Mouse (Mus musculus) CH12.LX (cell line): ENCODE data around the gene Zfp617. TPM values are rescaled to one million over a fixed set of nuclear protein-coding genes. Genes with fewer than 3 reads are reported as not detected.

Experiments
- DNase-seq: peaks from one replicate; pipeline ENCODE4 v3.0.0-alpha.2; 2013; ENCODE audit errors: extremely low read depth
- H3K27ac ChIP-seq: 2 replicates; pipeline ENCODE4 v1.5.1; 2012; ENCODE audit warnings: low read depth, mild to moderate bottlenecking, control low read depth, moderate library complexity; ENCODE audit not compliant: insufficient read depth
- H3K27me3 ChIP-seq: replicated peaks from 2 replicates; pipeline ENCODE3; 2012; ENCODE audit warnings: inconsistent platforms
- H3K36me3 ChIP-seq, 2 experiments: replicated peaks in 1 of 2; 2 replicates each; pipeline versions ENCODE3 to v1.6.1; 2012; ENCODE audit warnings: inconsistent platforms in 1 of 2, low read length in 1 of 2, mild to moderate bottlenecking in 1 of 2, mixed read lengths in 1 of 2, moderate library complexity in 1 of 2; ENCODE audit not compliant: control insufficient read depth in 1 of 2, insufficient read depth in 1 of 2
- H3K4me1 ChIP-seq, 2 experiments: 2 replicates each; pipeline ENCODE4 v1.6.1; 2012; ENCODE audit warnings: inconsistent platforms in 1 of 2, moderate library complexity in 1 of 2; ENCODE audit not compliant: insufficient read depth in 2 of 2, control insufficient read depth in 1 of 2
- H3K4me2 ChIP-seq: 2 replicates; pipeline ENCODE4 v1.6.1; 2012; ENCODE audit warnings: low read depth, mild to moderate bottlenecking, control low read depth; ENCODE audit not compliant: poor library complexity, insufficient read depth, severe bottlenecking
- H3K4me3 ChIP-seq, 3 experiments: fragments of 150-350 bp in 1 of 3; sonication (generic) in 1 of 3; replicated peaks in 1 of 3; 2 replicates each; pipeline versions ENCODE3 to v1.5.1; 2011 to 2012; ENCODE audit warnings: low read depth in 2 of 3, low read length in 2 of 3, mild to moderate bottlenecking in 2 of 3, moderate library complexity in 2 of 3, control low read depth in 1 of 3, improper control_type of control experiment in 1 of 3, inconsistent platforms in 1 of 3, mixed read lengths in 1 of 3; ENCODE audit not compliant: poor library complexity in 1 of 3
- H3K79me2 ChIP-seq: replicated peaks from 2 replicates; pipeline ENCODE4 v1.6.1; 2012; ENCODE audit warnings: mild to moderate bottlenecking, moderate library complexity; ENCODE audit not compliant: control insufficient read depth, poor library complexity, insufficient read depth, severe bottlenecking; ENCODE audit errors: extremely low read depth
- H3K9ac ChIP-seq: 2 replicates; pipeline ENCODE4 v1.6.1; 2012; ENCODE audit warnings: low read depth, mild to moderate bottlenecking, control low read depth, moderate library complexity; ENCODE audit not compliant: insufficient read depth
- H3K9me3 ChIP-seq: replicated peaks from 2 replicates; pipeline ENCODE3; 2012; ENCODE audit warnings: low read length, inconsistent platforms, mixed read lengths
- BHLHE40 ChIP-seq: IDR thresholded peaks from 2 replicates; pipeline ENCODE4 v1.6.1; 2011; ENCODE audit warnings: mild to moderate bottlenecking, low read depth, low read length, improper control_type of control experiment
- CHD1 ChIP-seq: IDR thresholded peaks from 2 replicates; pipeline ENCODE4 v1.6.1; 2012; ENCODE audit warnings: low read depth, low read length, improper control_type of control experiment, inconsistent platforms
- CHD2 ChIP-seq: IDR thresholded peaks from 2 replicates; pipeline ENCODE4 v1.6.1; 2011; ENCODE audit warnings: low read length, improper control_type of control experiment
- CTCF ChIP-seq, 2 experiments: IDR thresholded peaks in 1 of 2; conservative IDR thresholded peaks in 1 of 2; 2 replicates each; pipeline ENCODE4 v1.5.1; 2011 to 2012; ENCODE audit warnings: low read depth in 2 of 2, low read length in 2 of 2, improper control_type of control experiment in 1 of 2, inconsistent platforms in 1 of 2, mild to moderate bottlenecking in 1 of 2, moderate library complexity in 1 of 2
- E2F4 ChIP-seq: IDR thresholded peaks from 2 replicates; pipeline ENCODE4 v1.6.1; 2011; ENCODE audit warnings: low read depth, low read length, improper control_type of control experiment; ENCODE audit not compliant: insufficient replicate concordance
- ELF1 ChIP-seq: IDR thresholded peaks from 2 replicates; pipeline ENCODE4 v1.6.1; 2014; ENCODE audit warnings: low read depth, mild to moderate bottlenecking, inconsistent platforms, low read length, improper control_type of control experiment
- EP300 ChIP-seq: IDR thresholded peaks from 2 replicates; pipeline ENCODE4 v1.6.1; 2011; ENCODE audit warnings: low read length, improper control_type of control experiment
- ETS1 ChIP-seq: conservative IDR thresholded peaks from 2 replicates; pipeline ENCODE4 v1.6.1; 2012; ENCODE audit warnings: low read depth, mild to moderate bottlenecking, inconsistent platforms, low read length, improper control_type of control experiment, moderate library complexity
- GABPA ChIP-seq: IDR thresholded peaks from 2 replicates; pipeline ENCODE4 v1.6.1; 2012; ENCODE audit warnings: low read depth, low read length, improper control_type of control experiment, inconsistent platforms; ENCODE audit not compliant: insufficient replicate concordance
- HCFC1 ChIP-seq: IDR thresholded peaks from 2 replicates; pipeline ENCODE4 v1.6.1; 2012; ENCODE audit warnings: low read depth, mild to moderate bottlenecking, inconsistent platforms, low read length, improper control_type of control experiment
- IRF4 ChIP-seq: IDR thresholded peaks from 2 replicates; pipeline ENCODE4 v1.6.1; 2014; ENCODE audit warnings: low read depth, mild to moderate bottlenecking, inconsistent platforms, low read length, improper control_type of control experiment
- JUN ChIP-seq: IDR thresholded peaks from 2 replicates; pipeline ENCODE4 v1.6.1; 2011; ENCODE audit warnings: low read depth, mild to moderate bottlenecking, low read length, improper control_type of control experiment, moderate library complexity; ENCODE audit not compliant: insufficient read depth
- JUND ChIP-seq: conservative IDR thresholded peaks from 2 replicates; pipeline ENCODE4 v1.6.1; 2011; ENCODE audit warnings: low read depth, low read length, improper control_type of control experiment
- KAT2A ChIP-seq: IDR thresholded peaks from 2 replicates; pipeline ENCODE4 v1.6.1; 2012; ENCODE audit warnings: low read length, improper control_type of control experiment, inconsistent platforms; ENCODE audit not compliant: insufficient replicate concordance
- MAFK ChIP-seq: IDR thresholded peaks from 2 replicates; pipeline ENCODE4 v1.6.1; 2011; ENCODE audit warnings: low read length, improper control_type of control experiment; ENCODE audit not compliant: insufficient replicate concordance
- MAX ChIP-seq: IDR thresholded peaks from 2 replicates; pipeline ENCODE4 v1.6.1; 2011; ENCODE audit warnings: low read length, improper control_type of control experiment
- MAZ ChIP-seq: IDR thresholded peaks from 2 replicates; pipeline ENCODE4 v1.6.1; 2012; ENCODE audit warnings: low read depth, mild to moderate bottlenecking, inconsistent platforms, low read length, improper control_type of control experiment, moderate library complexity
- MEF2A ChIP-seq: IDR thresholded peaks from 2 replicates; pipeline ENCODE4 v1.6.1; 2014; ENCODE audit warnings: low read depth, mild to moderate bottlenecking, inconsistent platforms, low read length, improper control_type of control experiment, borderline replicate concordance
- MXI1 ChIP-seq: IDR thresholded peaks from 2 replicates; pipeline ENCODE4 v1.6.1; 2011; ENCODE audit warnings: mild to moderate bottlenecking, low read depth, low read length, improper control_type of control experiment
- MYC ChIP-seq: IDR thresholded peaks from 2 replicates; pipeline ENCODE4 v1.6.1; 2011; ENCODE audit warnings: low read depth, mild to moderate bottlenecking, improper control_type of control experiment, low read length
- NELFE ChIP-seq: IDR thresholded peaks from 2 replicates; pipeline ENCODE4 v1.6.1; 2011; ENCODE audit warnings: low read depth, low read length, improper control_type of control experiment
- NRF1 ChIP-seq: IDR thresholded peaks from 2 replicates; pipeline ENCODE4 v1.6.1; 2014; ENCODE audit warnings: low read depth, mild to moderate bottlenecking, inconsistent platforms, low read length, improper control_type of control experiment, moderate library complexity
- PAX5 ChIP-seq: IDR thresholded peaks from 2 replicates; pipeline ENCODE4 v1.6.1; 2012; ENCODE audit warnings: low read length, inconsistent platforms, mixed read lengths
- POLR2A ChIP-seq: IDR thresholded peaks from 2 replicates; pipeline ENCODE4 v1.6.1; 2011; ENCODE audit warnings: low read depth, mild to moderate bottlenecking, improper control_type of control experiment, low read length
- POLR2AphosphoS2 ChIP-seq: IDR thresholded peaks from 2 replicates; pipeline ENCODE4 v1.6.1; 2011; ENCODE audit warnings: low read depth, low read length, improper control_type of control experiment
- RAD21 ChIP-seq: IDR thresholded peaks from 2 replicates; pipeline ENCODE4 v1.6.1; 2011; ENCODE audit warnings: low read depth, mild to moderate bottlenecking, low read length, improper control_type of control experiment, moderate library complexity
- RCOR1 ChIP-seq: conservative IDR thresholded peaks from 2 replicates; pipeline ENCODE4 v1.6.1; 2012; ENCODE audit warnings: low read depth, mild to moderate bottlenecking, inconsistent platforms, low read length, improper control_type of control experiment
- SIN3A ChIP-seq: IDR thresholded peaks from 2 replicates; pipeline ENCODE4 v1.6.1; 2012; ENCODE audit warnings: low read length, improper control_type of control experiment, inconsistent platforms
- SMC3 ChIP-seq: IDR thresholded peaks from 2 replicates; pipeline ENCODE4 v1.6.1; 2011; ENCODE audit warnings: low read depth, low read length, improper control_type of control experiment
- TBP ChIP-seq: conservative IDR thresholded peaks from 2 replicates; pipeline ENCODE4 v1.6.1; 2011; ENCODE audit warnings: low read depth, low read length, improper control_type of control experiment
- TCF12 ChIP-seq: IDR thresholded peaks from 2 replicates; pipeline ENCODE4 v1.6.1; 2014; ENCODE audit warnings: low read depth, mild to moderate bottlenecking, inconsistent platforms, low read length, improper control_type of control experiment
- UBTF ChIP-seq: IDR thresholded peaks from 2 replicates; pipeline ENCODE4 v1.6.1; 2012; ENCODE audit warnings: low read depth, mild to moderate bottlenecking, inconsistent platforms, low read length, improper control_type of control experiment, moderate library complexity
- USF1 ChIP-seq: IDR thresholded peaks from 2 replicates; pipeline ENCODE4 v1.6.1; 2014; ENCODE audit warnings: low read depth, mild to moderate bottlenecking, inconsistent platforms, low read length, improper control_type of control experiment
- USF2 ChIP-seq: conservative IDR thresholded peaks from 2 replicates; pipeline ENCODE4 v1.6.1; 2011; ENCODE audit warnings: low read depth, low read length, improper control_type of control experiment
- ZC3H11A ChIP-seq: IDR thresholded peaks from 2 replicates; pipeline ENCODE4 v1.6.1; 2012; ENCODE audit warnings: low read depth, mild to moderate bottlenecking, inconsistent platforms, low read length, improper control_type of control experiment
- ZKSCAN1 ChIP-seq: IDR thresholded peaks from 2 replicates; pipeline ENCODE4 v1.6.1; 2012; ENCODE audit warnings: low read depth, inconsistent platforms, low read length, improper control_type of control experiment, borderline replicate concordance
- ZMIZ1 ChIP-seq: IDR thresholded peaks from 2 replicates; pipeline ENCODE4 v1.6.1; 2012; ENCODE audit warnings: low read depth, mild to moderate bottlenecking, inconsistent platforms, low read length, improper control_type of control experiment
- ZNF384 ChIP-seq: IDR thresholded peaks from 2 replicates; pipeline ENCODE4 v1.6.1; 2012; ENCODE audit warnings: low read depth, low read length, improper control_type of control experiment, inconsistent platforms
- dilution Hi-C: fragments of 300-500 bp; cut with MboI; formaldehyde crosslinking; loops from 2 replicates; pipeline ENCODE4 v1.14.3; 2020; ENCODE audit warnings: low sequenced_read_pairs; ENCODE audit not compliant: extremely low pct_unique_long_range_greater_than_20kb, extremely low pct_ligation_motif_present
- in situ Hi-C: fragments of 300-500 bp; cut with MboI; formaldehyde crosslinking; loops from 3 replicates; pipeline ENCODE4 v1.14.3; 2019; ENCODE audit warnings: low sequenced_read_pairs, low pct_ligation_motif_present, low pct_unique_long_range_greater_than_20kb, mixed read lengths
- polyA plus RNA-seq: library from polyadenylated mRNA; unstranded; fragments of >175 nt; gene quantifications from 2 replicates; pipeline ENCODE4 v1.2.1, GENCODE M21; 2012; ENCODE audit warnings: low read depth; ENCODE audit not compliant: insufficient read length
- total RNA-seq, 2 experiments: library from RNA; depleted of rRNA; stranded (reverse); fragments of 300-350 nt in 1 of 2; fragments of >200 nt in 1 of 2; gene quantifications; 2 replicates each; pipeline ENCODE4 v1.2.3; 2012 to 2014

Zfp617 gene
- total and polyA plus RNA-seq, 3 experiments: 8.6 to 24.9 (median 9.5) TPM

- H3K9me3 ChIP-seq: no peaks in the 10 kb centered on the region
- H3K79me2 ChIP-seq: peaks cover 18% of the 10 kb centered on the region
- dilution Hi-C loops: no loop called here
- no peak for TF ChIP-seq ETS1
- no peak for TF ChIP-seq MYC
- TF ChIP-seq MAX: peak; percentile 39; the same call in 1 of the 2 replicates
- TF ChIP-seq UBTF: 0 out of 2 replicates have a peak, but pooled peaks have one; percentile 69
- no peak for TF ChIP-seq ZKSCAN1
- peak; percentile 83 for TF ChIP-seq MXI1
- TF ChIP-seq ZNF384: no peak
- TF ChIP-seq USF2: no peak
- peak; percentile 72 for TF ChIP-seq ZMIZ1
- TF ChIP-seq MAFK: no peak
- peak; percentile 65; the same call in 1 of the 2 replicates for TF ChIP-seq TBP
- TF ChIP-seq JUND: no peak
- no peak for TF ChIP-seq E2F4
- TF ChIP-seq NELFE: peak; percentile 90
- TF ChIP-seq NRF1: peak; percentile 82
- no peak for TF ChIP-seq USF1
- TF ChIP-seq CTCF (conservative IDR thresholded peaks at IDR 0.05 in 1 of 2, IDR thresholded peaks at IDR 0.05 in 1 of 2; ENCODE audit: low read depth in 2 of 2, low read length in 2 of 2): no peak
- TF ChIP-seq SIN3A: peak; percentile 82
- TF ChIP-seq MAZ: 0 out of 2 replicates have a peak, but pooled peaks have one; percentile 26
- no peak for TF ChIP-seq ZC3H11A
- peak; percentile 72; the same call in 1 of the 2 replicates for TF ChIP-seq TCF12
- TF ChIP-seq RCOR1: no peak
- no peak for TF ChIP-seq IRF4
- no peak for TF ChIP-seq JUN
- no peak; the same call in 1 of the 2 replicates for TF ChIP-seq GABPA
- TF ChIP-seq KAT2A: peak; percentile 54; the same call in 1 of the 2 replicates
- peak; percentile 84 for TF ChIP-seq ELF1
- no peak for TF ChIP-seq PAX5
- TF ChIP-seq POLR2AphosphoS2: peak; percentile 67; the same call in 1 of the 2 replicates
- TF ChIP-seq EP300: no peak
- TF ChIP-seq CHD2: peak; percentile 96
- TF ChIP-seq SMC3: no peak
- no peak for TF ChIP-seq BHLHE40
- TF ChIP-seq RAD21: no peak
- TF ChIP-seq POLR2A: peak; percentile 90
- TF ChIP-seq CHD1: no peak
- TF ChIP-seq MEF2A: 0 out of 2 replicates have a peak, but pooled peaks have one; percentile 6
- TF ChIP-seq HCFC1: peak; percentile 75
- TF ChIP-seq, all 38 proteins: peak for 17
- H3K4me2 ChIP-seq: peak within 1 kb of the TSS; percentile 99
- no peak within 1 kb of the TSS for H3K27ac ChIP-seq
- peak within 1 kb of the TSS; percentile 90 for H3K9ac ChIP-seq
- peak; percentile 99 for DNase-seq
- H3K36me3 ChIP-seq: peaks cover 0 to 4% of the 10 kb centered on the region in 2 experiments
- H3K4me1 ChIP-seq: peaks cover 0 to 50% of the 10 kb centered on the region in 2 experiments; a peak in 3 of 4 replicates
- H3K27me3 ChIP-seq: no peaks in the 10 kb centered on the region
- H3K4me3 ChIP-seq: peak within 1 kb of the TSS; percentile 70 to 93 (median 82)
- in situ Hi-C loops: no loop called here
Observed at GRCm38 (mm10) chr8:71950482-71951221, 42.2 kb downstream of the Zfp617 start, which contains the start of gene Zfp961. Gene Zfp961 (plus strand): TSS chr8:71951038.
